Mouse (Mus musculus) liver, adult 2 months (tissue): ENCODE data around the gene Kcnj15.

ENCODE experiments used
- CTCF ChIP-seq: fragments of 200-500 bp; IDR thresholded peaks from 2 replicates; pipeline ENCODE4 v1.5.1; 2011; ENCODE audit warnings: low read depth, low read length, control low read depth
- POLR2A ChIP-seq: fragments of 200-500 bp; IDR thresholded peaks from 2 replicates; pipeline ENCODE4 v1.6.1; 2011; ENCODE audit warnings: low read length, control low read depth; ENCODE audit not compliant: insufficient read depth; ENCODE audit errors: extremely low read depth

DNA sequence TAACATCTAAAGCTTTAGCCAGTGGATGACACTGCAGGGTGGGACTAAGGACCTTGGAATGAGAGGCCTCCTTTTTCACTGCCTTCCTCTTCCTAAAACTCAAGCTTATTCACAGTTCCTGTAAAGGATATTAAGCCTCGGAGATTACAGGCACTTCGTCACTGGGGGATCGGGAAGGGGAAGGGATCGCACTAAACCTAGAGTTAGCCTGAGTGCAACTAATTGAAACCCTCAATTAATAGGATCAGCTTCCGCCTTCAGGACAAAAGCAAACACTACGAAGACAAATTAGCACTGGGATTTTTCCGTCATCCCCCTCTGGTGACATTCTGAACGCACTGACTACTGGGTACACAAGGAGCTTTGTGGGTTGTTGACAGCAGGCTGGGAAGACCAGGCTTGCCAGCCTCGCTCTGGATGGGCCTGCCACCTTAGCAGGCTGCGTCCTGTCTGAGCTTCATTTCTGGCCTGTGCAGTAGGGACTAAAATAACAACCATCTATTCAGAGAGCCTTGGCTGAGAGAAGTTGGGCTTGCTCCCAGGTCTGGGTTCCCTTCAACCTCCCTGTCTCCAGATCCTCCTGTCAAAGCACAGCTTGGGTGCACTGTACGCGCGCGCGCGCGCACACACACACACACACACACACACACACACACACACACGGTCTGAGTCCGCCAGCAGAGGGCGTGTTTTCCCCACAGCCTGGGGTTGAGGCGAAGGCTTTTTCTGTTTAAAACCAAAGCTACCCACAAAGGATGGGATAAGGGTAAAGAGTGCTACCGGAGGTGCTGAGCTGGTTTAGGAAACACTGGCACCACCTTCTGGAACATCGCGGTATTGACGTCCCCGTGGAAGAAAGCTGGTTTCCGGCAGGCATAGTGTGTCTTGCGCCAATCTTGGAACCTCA, 83.8 kb downstream of the Kcnj15 start:
- TF ChIP-seq POLR2A, result no peak
- TF ChIP-seq CTCF, result peak; percentile 79
